Comparison of ENCODE assay signal across 8 mouse cellular contexts in the genomic region with DNA sequence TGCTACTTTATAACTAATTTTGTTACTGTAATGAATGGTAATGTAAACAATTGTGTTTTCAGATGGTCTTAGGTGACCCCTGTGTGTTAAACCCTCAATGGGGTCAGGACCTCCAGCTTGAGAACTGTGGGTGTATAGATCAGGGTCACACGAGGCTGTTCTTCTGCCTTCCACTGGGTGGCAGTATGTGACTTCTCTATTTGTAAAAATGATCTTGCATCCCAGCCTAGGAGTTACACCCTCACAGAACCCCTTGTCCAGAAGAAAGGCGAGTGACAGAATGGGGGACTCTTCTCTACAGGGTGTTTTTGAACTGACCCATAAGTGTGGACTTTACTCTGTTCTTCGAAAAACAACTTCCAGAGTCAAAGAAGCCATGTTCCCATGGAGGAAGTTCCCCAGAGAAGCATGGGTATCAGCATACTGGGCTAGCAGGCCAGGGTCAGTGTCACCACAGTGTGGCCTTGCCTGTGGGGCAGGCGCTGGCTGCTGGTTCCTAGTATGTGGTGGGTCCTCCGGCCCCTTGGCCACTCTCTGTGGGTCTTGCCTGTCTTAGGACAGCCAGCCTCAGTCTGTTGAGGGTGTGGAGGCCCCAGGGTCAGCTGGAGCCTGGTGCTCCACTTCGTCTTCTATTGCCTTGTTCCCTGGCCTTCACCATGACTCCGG. TPM values are rescaled to one million over a fixed set of nuclear protein-coding genes. Genes with fewer than 3 reads are reported as not detected.
A peak's percentile ranks its signal among the peaks of the same experiment; 100 is the strongest.
DNase-seq lines count a peak whose midpoint lies in the region; ATAC-seq and TF ChIP-seq lines count a peak whose summit lies in the region.

No protein-coding gene starts in this region.

- no peaks in the 10 kb centered on the region for H3K4me1 ChIP-seq in hindbrain, embryonic 11.5 days (replicated peaks; ENCODE audit: control insufficient read depth, insufficient read depth, low read length)
- H3K4me1 ChIP-seq in hindbrain, embryonic 12.5 days, result no peaks in the 10 kb centered on the region
- H3K4me1 ChIP-seq in forebrain, embryonic 13.5 days, result no peaks in the 10 kb centered on the region

- TF ChIP-seq CTCF in C2C12 (IDR thresholded peaks at IDR 0.05; ENCODE audit: control insufficient read depth, insufficient read depth, insufficient read length), result peak; percentile 56

- H3ac ChIP-seq in C2C12 (ENCODE audit: control insufficient read depth, insufficient read length, low read depth), result no peak overlapping the region

- no peak overlapping the region for H3K27ac ChIP-seq in hindbrain, embryonic 11.5 days (ENCODE audit: low read depth, low read length)
- no peak overlapping the region for H3K27ac ChIP-seq in hindbrain, embryonic 12.5 days
- H3K27ac ChIP-seq in forebrain, embryonic 13.5 days, result no peak overlapping the region

- H3K9me3 ChIP-seq in hindbrain, embryonic 11.5 days (ENCODE audit: control insufficient read depth, low read length), result no peaks in the 10 kb centered on the region
- H3K9me3 ChIP-seq in hindbrain, embryonic 12.5 days (replicated peaks), result no peaks in the 10 kb centered on the region
- H3K9me3 ChIP-seq in forebrain, embryonic 13.5 days (replicated peaks), result no peaks in the 10 kb centered on the region

- peak; percentile 75 for DNase-seq in hindbrain, embryonic 11.5 days (ENCODE audit: low spot score)
- peak; percentile 64 for DNase-seq in brain, adult 2 months (ENCODE audit: low read depth, low spot score)
- DNase-seq in kidney, postnatal 14 days, result peak; percentile 41
- DNase-seq in naive thymus-derived CD4-positive, alpha-beta T cell, adult 2 months (ENCODE audit: low read depth), result peak; percentile 76
- DNase-seq in right cerebral cortex, postnatal 14 days, result no peak

- no peaks in the 10 kb centered on the region for H3K27me3 ChIP-seq in hindbrain, embryonic 11.5 days (ENCODE audit: control insufficient read depth, insufficient read depth, low read length)
- no peaks in the 10 kb centered on the region for H3K27me3 ChIP-seq in hindbrain, embryonic 12.5 days
- no peaks in the 10 kb centered on the region for H3K27me3 ChIP-seq in C2C12 (ENCODE audit: control insufficient read depth, insufficient read depth, insufficient read length)
- H3K27me3 ChIP-seq in forebrain, embryonic 13.5 days, result no peaks in the 10 kb centered on the region

- no peak for ATAC-seq in hindbrain, embryonic 11.5 days (ENCODE audit: low FRiP score)
- no peak for ATAC-seq in hindbrain, embryonic 12.5 days (ENCODE audit: low FRiP score)
- peak; percentile 45; the same call in 1 of the 2 replicates for ATAC-seq in forebrain, embryonic 13.5 days

- no peaks in the 10 kb centered on the region for H3K79me2 ChIP-seq in C2C12 (ENCODE audit: control insufficient read depth, insufficient read depth)

- 72% methylated on average over 7 of the region's 7 CpGs for WGBS in hindbrain, embryonic 11.5 days
- WGBS in hindbrain, embryonic 12.5 days, result 72% methylated on average over 7 of the region's 7 CpGs
- 68% methylated on average over 7 of the region's 7 CpGs for WGBS in forebrain, embryonic 13.5 days

- no peak overlapping the region for H3K9ac ChIP-seq in hindbrain, embryonic 11.5 days (ENCODE audit: low read depth, low read length)
- H3K9ac ChIP-seq in hindbrain, embryonic 12.5 days, result no peak overlapping the region
- H3K9ac ChIP-seq in forebrain, embryonic 13.5 days, result no peak overlapping the region

- H3K36me3 ChIP-seq in hindbrain, embryonic 11.5 days (ENCODE audit: control insufficient read depth, insufficient read depth, low read length), result no peaks in the 10 kb centered on the region
- H3K36me3 ChIP-seq in hindbrain, embryonic 12.5 days, result peaks cover 69% of the 10 kb centered on the region
- peaks cover 46% of the 10 kb centered on the region for H3K36me3 ChIP-seq in C2C12 (ENCODE audit: control insufficient read depth, insufficient read depth)
- H3K36me3 ChIP-seq in forebrain, embryonic 13.5 days (ENCODE audit: poor library complexity, severe bottlenecking), result peaks cover 72% of the 10 kb centered on the region

- no peak overlapping the region for H3K4me2 ChIP-seq in hindbrain, embryonic 11.5 days (replicated peaks; ENCODE audit: low read depth, low read length)
- H3K4me2 ChIP-seq in hindbrain, embryonic 12.5 days (replicated peaks), result no peak overlapping the region
- no peak overlapping the region for H3K4me2 ChIP-seq in forebrain, embryonic 13.5 days

- no peaks in the 10 kb centered on the region for H3K79me3 ChIP-seq in C2C12 (ENCODE audit: low read depth)

- H3K4me3 ChIP-seq in hindbrain, embryonic 11.5 days (ENCODE audit: low read depth, low read length), result no peak overlapping the region
- H3K4me3 ChIP-seq in hindbrain, embryonic 12.5 days, result no peak overlapping the region
- no peak overlapping the region for H3K4me3 ChIP-seq in C2C12 (ENCODE audit: insufficient read depth, poor library complexity, severe bottlenecking)
- H3K4me3 ChIP-seq in forebrain, embryonic 13.5 days, result no peak overlapping the region

TF ChIP-seq in C2C12, 6 proteins besides CTCF, POLR2A, EP300 and RAD21:
- no peak for TF ChIP-seq CEBPB (IDR thresholded peaks at IDR 0.05; ENCODE audit: low read depth)
- no peak for TF ChIP-seq USF1 (IDR thresholded peaks at IDR 0.05; ENCODE audit: low read depth)
- TF ChIP-seq FOSL1 (IDR thresholded peaks at IDR 0.05; ENCODE audit: insufficient read depth, low read length, poor library complexity, severe bottlenecking), result no peak
- TF ChIP-seq MYOG (IDR thresholded peaks at IDR 0.05; ENCODE audit: control insufficient read depth, extremely low read depth, insufficient read length), result no peak
- no peak for TF ChIP-seq MYOD1 (IDR thresholded peaks at IDR 0.05; ENCODE audit: control insufficient read depth, insufficient read length, low read depth)
- no peak for TF ChIP-seq MAX (IDR thresholded peaks at IDR 0.05)
TF ChIP-seq in C2C12: peak in this region for 0.

RNA-seq across cellular contexts. Expression of gene Gpr107, which starts 42.4 kb away (rescaled TPM):
- 25.9 and 35.8 TPM in 2 replicates for polyA plus RNA-seq in hindbrain, embryonic 11.5 days (2014; fragmentation: Nextera tagmentation; extraction: Ambion mirVana)
- polyA plus RNA-seq in hindbrain, embryonic 12.5 days (2016; fragmentation: Nextera tagmentation; extraction: Ambion mirVana), result 43.1 and 46.6 TPM in 2 replicates
- 28.7 TPM for polyA plus RNA-seq in C2C12 (2012; fragmentation: generic; extraction: Trizol)
- 28.6 and 34.3 TPM in 2 replicates for polyA plus RNA-seq in forebrain, embryonic 13.5 days (2015; fragmentation: Nextera tagmentation; extraction: Ambion mirVana)

RNA-seq across cellular contexts. Expression of gene Ncs1, which starts 51.1 kb away (rescaled TPM):
- 70.5 and 76.5 TPM in 2 replicates for polyA plus RNA-seq in hindbrain, embryonic 11.5 days (2014; fragmentation: Nextera tagmentation; extraction: Ambion mirVana)
- polyA plus RNA-seq in hindbrain, embryonic 12.5 days (2016; fragmentation: Nextera tagmentation; extraction: Ambion mirVana), result 99.8 and 107 TPM in 2 replicates
- 58.6 TPM for polyA plus RNA-seq in C2C12 (2012; fragmentation: generic; extraction: Trizol)
- 72.7 and 77.6 TPM in 2 replicates for polyA plus RNA-seq in forebrain, embryonic 13.5 days (2015; fragmentation: Nextera tagmentation; extraction: Ambion mirVana)

RNA-seq across cellular contexts. Expression of gene Fnbp1, which starts 52.7 kb away (rescaled TPM):
- polyA plus RNA-seq in hindbrain, embryonic 11.5 days (2014; fragmentation: Nextera tagmentation; extraction: Ambion mirVana), result 13.7 and 14.4 TPM in 2 replicates
- polyA plus RNA-seq in hindbrain, embryonic 12.5 days (2016; fragmentation: Nextera tagmentation; extraction: Ambion mirVana), result 18.7 and 19.9 TPM in 2 replicates
- 13.5 TPM for polyA plus RNA-seq in C2C12 (2012; fragmentation: generic; extraction: Trizol)
- polyA plus RNA-seq in forebrain, embryonic 13.5 days (2015; fragmentation: Nextera tagmentation; extraction: Ambion mirVana), result 12.5 and 12.7 TPM in 2 replicates
